Mouse (Mus musculus) CD4-positive helper T cell, adult 2 months (primary cell): ENCODE data around the gene Peak1.

Experiments used
- DNase-seq: peaks from one replicate; pipeline ENCODE4 v3.0.0-alpha.2; 2012; ENCODE audit warnings: low read depth, missing footprints, low spot score

The Peak1 gene

GRCm38 (mm10) chr9:56321291-56321690 is 96.6 kb downstream of the Peak1 start:
- no peak for DNase-seq

GRCm38 (mm10) chr9:56314326-56314725 is 103.5 kb downstream of the Peak1 start:
- DNase-seq, result no peak

- no peak for DNase-seq
Measured at GRCm38 (mm10) chr9:56309079-56309478, 108.8 kb downstream of the Peak1 start.

GRCm38 (mm10) chr9:56304526-56304925 is 113.3 kb downstream of the Peak1 start:
- no peak for DNase-seq

GRCm38 (mm10) chr9:56302921-56303465 is 114.9 kb downstream of the Peak1 start:
- DNase-seq, result no peak

GRCm38 (mm10) chr9:56290019-56290418 is 127.8 kb downstream of the Peak1 start:
- DNase-seq, result no peak

- no peak for DNase-seq
Measured at GRCm38 (mm10) chr9:56282481-56282880, 135.4 kb downstream of the Peak1 start.

- peak; percentile 30 for DNase-seq
Measured at GRCm38 (mm10) chr9:56273576-56273975, 144.3 kb downstream of the Peak1 start.

GRCm38 (mm10) chr9:56272247-56272598 is 145.6 kb downstream of the Peak1 start:
- no peak for DNase-seq

GRCm38 (mm10) chr9:56271326-56272246 is 146.3 kb downstream of the Peak1 start:
- DNase-seq, result no peak

- no peak for DNase-seq
Measured at GRCm38 (mm10) chr9:56269101-56269500, 148.8 kb downstream of the Peak1 start.

- DNase-seq, result no peak
Measured at GRCm38 (mm10) chr9:56266200-56266815, 151.6 kb downstream of the Peak1 start.

- peak; percentile 23 for DNase-seq
Measured at GRCm38 (mm10) chr9:56265460-56266199, 152.2 kb downstream of the Peak1 start.

GRCm38 (mm10) chr9:56265022-56265360 is 152.9 kb downstream of the Peak1 start:
- no peak for DNase-seq

GRCm38 (mm10) chr9:56264308-56265021 is 153.4 kb downstream of the Peak1 start:
- peak; percentile 81 for DNase-seq

- DNase-seq, result no peak
Measured at GRCm38 (mm10) chr9:56263055-56263454, 154.8 kb downstream of the Peak1 start.

- peak; percentile 66 for DNase-seq
Measured at GRCm38 (mm10) chr9:56260495-56261136, 157.3 kb downstream of the Peak1 start.

- DNase-seq, result no peak
Measured at GRCm38 (mm10) chr9:56259790-56260494, 157.9 kb downstream of the Peak1 start.

- peak; percentile 63 for DNase-seq
Measured at GRCm38 (mm10) chr9:56258261-56258790, 159.5 kb downstream of the Peak1 start.
